Mouse (Mus musculus) ES-Bruce4 (cell line): ENCODE data around the gene Shcbp1. TPM values are rescaled to one million over a fixed set of nuclear protein-coding genes. Genes with fewer than 3 reads are reported as not detected.

Source experiments
- H3K27ac ChIP-seq: 2 replicates; pipeline ENCODE4 v1.5.1; 2012; ENCODE audit warnings: low read length, inconsistent platforms; ENCODE audit not compliant: insufficient read depth
- H3K27me3 ChIP-seq: 2 replicates; pipeline ENCODE4 v1.6.1; 2012; ENCODE audit warnings: mild to moderate bottlenecking, low read length, inconsistent platforms; ENCODE audit not compliant: control insufficient read depth, poor library complexity, insufficient read depth, severe bottlenecking
- H3K36me3 ChIP-seq: 2 replicates; pipeline ENCODE4 v1.6.1; 2012; ENCODE audit warnings: inconsistent platforms, mild to moderate bottlenecking, low read length, moderate library complexity; ENCODE audit not compliant: control insufficient read depth, poor library complexity, insufficient read depth, severe bottlenecking
- H3K4me1 ChIP-seq: one replicate; pipeline ENCODE4 v1.8.1; 2011; ENCODE audit warnings: low read length; ENCODE audit not compliant: control insufficient read depth, insufficient read depth
- H3K4me3 ChIP-seq: 2 replicates; pipeline ENCODE4 v1.5.1; 2011; ENCODE audit warnings: low read depth, mild to moderate bottlenecking, low read length
- H3K9ac ChIP-seq: 2 replicates; pipeline ENCODE4 v1.6.1; 2012; ENCODE audit warnings: low read depth, mild to moderate bottlenecking, inconsistent platforms; ENCODE audit not compliant: poor library complexity, severe bottlenecking
- H3K9me3 ChIP-seq: replicated peaks from 2 replicates; pipeline ENCODE4 v1.6.1; 2012; ENCODE audit warnings: mild to moderate bottlenecking, low read length, inconsistent platforms; ENCODE audit not compliant: control insufficient read depth, poor library complexity, insufficient read depth, severe bottlenecking
- CTCF ChIP-seq: IDR thresholded peaks from one replicate; pipeline ENCODE4 v1.8.1; 2011; ENCODE audit warnings: low read depth, low read length
- EP300 ChIP-seq: IDR thresholded peaks from 2 replicates; pipeline ENCODE4 v1.6.1; 2011; ENCODE audit warnings: low read depth, low read length; ENCODE audit not compliant: insufficient read depth
- POLR2A ChIP-seq: IDR thresholded peaks from one replicate; pipeline ENCODE4 v1.8.1; 2011; ENCODE audit warnings: low read length; ENCODE audit not compliant: insufficient read depth
- polyA plus RNA-seq: library from polyadenylated mRNA; stranded (reverse); fragments of >200 nt; gene quantifications from 2 replicates; pipeline ENCODE4 v1.2.4, GENCODE M21; 2011; ENCODE audit warnings: low read depth; ENCODE audit not compliant: missing spikeins, insufficient read depth, insufficient read length

Gene Shcbp1
- 46.8 and 54.1 TPM in 2 replicates for polyA plus RNA-seq

DNA sequence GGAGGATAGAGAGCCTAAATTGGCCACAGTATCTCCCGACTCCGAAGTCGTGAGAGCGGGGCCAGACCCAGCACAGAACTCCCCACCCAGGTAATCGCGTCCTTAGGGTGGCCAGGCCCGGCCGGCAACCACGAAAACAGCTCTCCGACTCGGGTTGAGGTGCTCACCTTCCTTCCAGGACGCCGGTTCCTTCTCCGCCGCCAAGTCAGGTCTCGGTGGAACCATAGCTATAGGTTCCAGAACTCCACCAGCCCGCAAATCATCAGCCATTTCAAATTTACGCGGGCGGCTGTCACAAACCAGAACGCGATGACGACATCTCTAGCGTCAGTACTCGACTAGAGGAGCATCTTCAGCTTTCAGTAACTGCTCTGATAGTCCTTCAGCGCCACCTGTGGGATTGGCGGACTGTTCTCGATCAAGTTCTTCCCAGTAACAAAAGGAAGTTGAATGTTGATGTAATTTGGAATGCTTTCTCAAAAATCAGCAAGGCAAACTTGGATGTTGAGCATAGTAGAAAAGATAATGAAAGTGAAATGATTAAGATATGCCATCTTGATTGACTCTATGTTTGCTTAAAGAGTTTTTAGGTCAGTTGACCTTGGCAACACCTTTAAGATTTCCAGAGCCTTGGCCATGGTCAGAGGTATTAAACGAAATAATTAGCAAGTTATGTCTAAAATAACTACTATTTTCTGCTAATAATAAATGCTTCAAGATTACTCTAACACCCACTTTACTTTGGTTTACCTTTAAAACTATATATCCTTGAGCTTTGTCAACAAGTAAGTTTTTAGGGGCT is at the start of gene Shcbp1:
Gene Shcbp1 (minus strand): TSS at position 314 of the 802 bp plus-strand sequence.
- H3K9ac ChIP-seq, result peak within 1 kb of the TSS; percentile 76
- no peak for TF ChIP-seq POLR2A
- peak; percentile 48 for TF ChIP-seq CTCF
- H3K36me3 ChIP-seq, result no peaks in the 10 kb centered on the region
- H3K27ac ChIP-seq, result no peak within 1 kb of the TSS
- peak within 1 kb of the TSS; percentile 94 for H3K4me3 ChIP-seq
- H3K9me3 ChIP-seq, result peaks cover 2% of the 10 kb centered on the region; the same call in 1 of the 2 replicates
- no peaks in the 10 kb centered on the region for H3K4me1 ChIP-seq
- H3K27me3 ChIP-seq, result no peaks in the 10 kb centered on the region

DNA sequence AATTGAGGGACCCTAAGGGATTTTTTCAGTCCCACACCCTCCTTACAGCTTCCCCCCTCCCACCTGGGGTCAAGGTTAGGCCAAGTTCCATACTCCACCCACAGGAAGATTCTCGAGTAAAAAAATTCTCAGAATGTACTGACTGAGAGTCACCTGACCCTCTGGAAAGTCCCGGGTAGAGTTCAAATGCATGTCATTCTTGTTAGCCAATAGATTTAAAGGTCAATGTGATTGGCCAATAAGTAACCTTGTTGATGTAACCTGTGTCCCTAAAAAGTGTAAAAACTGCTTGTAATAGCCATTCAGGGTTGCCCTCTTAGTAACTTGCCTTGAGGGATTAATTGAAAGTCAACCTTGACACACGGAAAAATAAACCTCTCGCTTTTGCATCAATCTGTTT is 29.5 kb upstream of the Shcbp1 start:
- no peaks in the 10 kb centered on the region for H3K36me3 ChIP-seq
- H3K27ac ChIP-seq, result no peak overlapping the region
- TF ChIP-seq POLR2A, result no peak
- no peak for TF ChIP-seq CTCF
- TF ChIP-seq EP300, result no peak
- peaks cover 22% of the 10 kb centered on the region for H3K9me3 ChIP-seq
- H3K4me1 ChIP-seq, result no peaks in the 10 kb centered on the region
- H3K4me3 ChIP-seq, result no peak overlapping the region
- H3K27me3 ChIP-seq, result no peaks in the 10 kb centered on the region
- H3K9ac ChIP-seq, result no peak overlapping the region

- H3K27ac ChIP-seq, result no peak overlapping the region
- H3K9ac ChIP-seq, result no peak overlapping the region
- H3K4me1 ChIP-seq, result no peaks in the 10 kb centered on the region
- H3K27me3 ChIP-seq, result no peaks in the 10 kb centered on the region
- peak overlapping the region; percentile 41 for H3K4me3 ChIP-seq
- H3K9me3 ChIP-seq, result peaks cover 6% of the 10 kb centered on the region; the same call in 1 of the 2 replicates
- TF ChIP-seq EP300, result no peak
- TF ChIP-seq CTCF, result peak; percentile 79
- TF ChIP-seq POLR2A, result no peak
- no peaks in the 10 kb centered on the region for H3K36me3 ChIP-seq
Observed at GRCm38 (mm10) chr8:4800524-4801122, 21.3 kb upstream of the Shcbp1 start.

DNA sequence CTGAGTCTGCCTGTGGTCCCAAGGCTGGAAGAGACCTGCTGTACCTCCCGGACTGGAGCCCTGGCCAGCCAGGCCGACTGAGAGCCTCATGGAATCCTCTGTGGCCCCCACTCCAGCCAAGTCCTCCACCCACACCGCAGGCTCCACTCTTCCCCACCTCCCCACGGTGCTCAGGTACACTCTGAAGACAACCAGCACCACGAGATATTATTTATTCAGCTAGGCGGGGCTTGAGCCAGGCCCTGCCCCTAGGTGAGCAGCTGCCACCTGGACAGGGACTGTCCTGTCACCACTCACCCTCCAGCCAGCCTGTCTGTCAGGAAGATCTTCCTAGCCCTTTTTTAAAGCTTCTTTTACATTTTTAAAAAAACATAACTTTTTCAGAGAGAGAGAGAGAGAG is 1.1 kb downstream of the Shcbp1 start:
- H3K4me1 ChIP-seq, result no peaks in the 10 kb centered on the region
- no peak overlapping the region for H3K27ac ChIP-seq
- H3K36me3 ChIP-seq, result no peaks in the 10 kb centered on the region
- TF ChIP-seq POLR2A (no peak), CTCF (no peak), EP300 (no peak)
- no peaks in the 10 kb centered on the region for H3K27me3 ChIP-seq
- H3K9me3 ChIP-seq, result no peaks in the 10 kb centered on the region; the same call in 1 of the 2 replicates
- H3K9ac ChIP-seq, result peak overlapping the region; percentile 76
- H3K4me3 ChIP-seq, result peak overlapping the region; percentile 35

GRCm38 (mm10) chr8:4764751-4765150 is 14.6 kb downstream of the Shcbp1 start:
- no peaks in the 10 kb centered on the region for H3K4me1 ChIP-seq
- TF ChIP-seq POLR2A (no peak), CTCF (no peak), EP300 (no peak)
- no peak overlapping the region for H3K9ac ChIP-seq
- H3K9me3 ChIP-seq, result no peaks in the 10 kb centered on the region
- no peaks in the 10 kb centered on the region for H3K27me3 ChIP-seq
- H3K36me3 ChIP-seq, result peaks cover 6% of the 10 kb centered on the region
- H3K27ac ChIP-seq, result no peak overlapping the region
- no peak overlapping the region for H3K4me3 ChIP-seq

GRCm38 (mm10) chr8:4753048-4753447 is 26.3 kb downstream of the Shcbp1 start:
- Histone ChIP-seq H3K36me3 (peaks cover 8% of the 10 kb centered on the region), H3K27ac (no peak overlapping the region), H3K27me3 (no peaks in the 10 kb centered on the region), H3K4me3 (no peak overlapping the region), H3K9ac (no peak overlapping the region), H3K4me1 (no peaks in the 10 kb centered on the region), H3K9me3 (peaks cover 3% of the 10 kb centered on the region; the same call in 1 of the 2 replicates)
- no peak for TF ChIP-seq EP300
- TF ChIP-seq POLR2A, result no peak
- TF ChIP-seq CTCF, result no peak
